8 mouse cellular contexts compared by ENCODE assay signal in genomic region chr3:116712436-116712881, GRCm38 (mm10). TPM values are rescaled to one million over a fixed set of nuclear protein-coding genes. Genes with fewer than 3 reads are reported as not detected.
DNase-seq lines count a peak whose midpoint lies in the region; ATAC-seq and TF ChIP-seq lines count a peak whose summit lies in the region.

Gene Slc35a3, minus strand, starts transcription at chr3:116712831.

- H3K9me3 ChIP-seq in forebrain, embryonic 11.5 days (ENCODE audit: control insufficient read depth, low read length), result no peaks in the 10 kb centered on the region
- no peaks in the 10 kb centered on the region for H3K9me3 ChIP-seq in hindbrain, postnatal 0 days (ENCODE audit: low read length)
- no peaks in the 10 kb centered on the region for H3K9me3 ChIP-seq in limb, embryonic 15.5 days
- H3K9me3 ChIP-seq in stomach, embryonic 14.5 days (ENCODE audit: control insufficient read depth, low read depth, low read length), result no peaks in the 10 kb centered on the region

- no peaks in the 10 kb centered on the region; the same call in 1 of the 2 replicates for H3K27me3 ChIP-seq in forebrain, embryonic 11.5 days (ENCODE audit: control insufficient read depth, insufficient read depth, low read length)
- no peaks in the 10 kb centered on the region for H3K27me3 ChIP-seq in hindbrain, postnatal 0 days (ENCODE audit: insufficient read depth, low read length)
- H3K27me3 ChIP-seq in limb, embryonic 15.5 days, result no peaks in the 10 kb centered on the region
- H3K27me3 ChIP-seq in stomach, embryonic 14.5 days (ENCODE audit: control insufficient read depth, insufficient read depth, low read length), result no peaks in the 10 kb centered on the region

- no peak for TF ChIP-seq CTCF in hindbrain, postnatal 0 days (IDR thresholded peaks at IDR 0.05; ENCODE audit: low read depth)

- 3% methylated on average over 8 of the region's 8 CpGs for WGBS in forebrain, embryonic 11.5 days
- WGBS in hindbrain, postnatal 0 days, result 3% methylated on average over 8 of the region's 8 CpGs
- 2% methylated on average over 8 of the region's 8 CpGs for WGBS in limb, embryonic 15.5 days
- 2% methylated on average over 8 of the region's 8 CpGs for WGBS in stomach, embryonic 14.5 days

- no peaks in the 10 kb centered on the region for H3K36me3 ChIP-seq in forebrain, embryonic 11.5 days (ENCODE audit: control insufficient read depth, insufficient read depth, low read length)
- H3K36me3 ChIP-seq in hindbrain, postnatal 0 days (ENCODE audit: insufficient read depth, low read length), result no peaks in the 10 kb centered on the region
- H3K36me3 ChIP-seq in limb, embryonic 15.5 days, result no peaks in the 10 kb centered on the region
- H3K36me3 ChIP-seq in stomach, embryonic 14.5 days (ENCODE audit: control insufficient read depth, insufficient read depth, low read length), result no peaks in the 10 kb centered on the region

- peaks cover 5% of the 10 kb centered on the region; the same call in 1 of the 2 replicates for H3K4me1 ChIP-seq in forebrain, embryonic 11.5 days (replicated peaks; ENCODE audit: control insufficient read depth, insufficient read depth, low read length)
- H3K4me1 ChIP-seq in hindbrain, postnatal 0 days (ENCODE audit: insufficient read depth, low read length), result 0 out of 2 replicates have a peak, but pooled peaks cover 8% of the 10 kb centered on the region
- peaks cover 13% of the 10 kb centered on the region for H3K4me1 ChIP-seq in limb, embryonic 15.5 days
- H3K4me1 ChIP-seq in stomach, embryonic 14.5 days (ENCODE audit: control insufficient read depth, insufficient read depth, low read length), result peaks cover 10% of the 10 kb centered on the region

- no peak for DNase-seq in layer of hippocampus, adult 18-20 months (ENCODE audit: low spot score in 2 of 2)
- no peak for DNase-seq in layer of hippocampus, adult 11-12 months (ENCODE audit: low spot score)
- no peak for DNase-seq in forebrain, embryonic 11.5 days (ENCODE audit: low spot score)
- no peak for DNase-seq in hindbrain, postnatal 0 days (ENCODE audit: low spot score)
- DNase-seq in spleen, postnatal 36 days (ENCODE audit: low spot score in 2 of 2), result no peak

- peak within 1 kb of the TSS; percentile 84 for H3K4me2 ChIP-seq in forebrain, embryonic 11.5 days (ENCODE audit: low read depth, low read length, severe bottlenecking)
- peak within 1 kb of the TSS; percentile 62 for H3K4me2 ChIP-seq in hindbrain, postnatal 0 days (ENCODE audit: low read depth, low read length)
- peak within 1 kb of the TSS; percentile 79 for H3K4me2 ChIP-seq in limb, embryonic 15.5 days
- H3K4me2 ChIP-seq in stomach, embryonic 14.5 days (replicated peaks; ENCODE audit: low read depth, low read length), result peak within 1 kb of the TSS; percentile 75

- peak; percentile 12 for ATAC-seq in activated CD4-positive, CD25-positive, alpha-beta regulatory T cell, adult 4 months
- 0 out of 2 replicates have a peak, but pooled peaks have one; percentile 1 for ATAC-seq in forebrain, embryonic 11.5 days (replicated peaks; ENCODE audit: low FRiP score)
- ATAC-seq in hindbrain, postnatal 0 days, result no peak; the same call in 1 of the 2 replicates
- no peak for ATAC-seq in limb, embryonic 15.5 days (ENCODE audit: insufficient number of reproducible peaks, low FRiP score, low TSS enrichment, low read depth)
- no peak for ATAC-seq in stomach, embryonic 14.5 days (ENCODE audit: insufficient number of reproducible peaks, insufficient read depth, low FRiP score, low read depth)

- H3K4me3 ChIP-seq in forebrain, embryonic 11.5 days (ENCODE audit: low read depth, low read length), result peak within 1 kb of the TSS; percentile 91
- peak within 1 kb of the TSS; percentile 94 for H3K4me3 ChIP-seq in hindbrain, postnatal 0 days (ENCODE audit: low read length)
- peak within 1 kb of the TSS; percentile 98 for H3K4me3 ChIP-seq in limb, embryonic 15.5 days
- peak within 1 kb of the TSS; percentile 93 for H3K4me3 ChIP-seq in stomach, embryonic 14.5 days (ENCODE audit: low read depth, low read length)

- H3K27ac ChIP-seq in forebrain, embryonic 11.5 days (ENCODE audit: low read depth, low read length), result 0 out of 2 replicates have a peak within 1 kb of the TSS, but pooled peaks have one; percentile 6
- H3K27ac ChIP-seq in hindbrain, postnatal 0 days, result peak within 1 kb of the TSS; percentile 86
- H3K27ac ChIP-seq in limb, embryonic 15.5 days, result peak within 1 kb of the TSS; percentile 93
- H3K27ac ChIP-seq in stomach, embryonic 14.5 days (ENCODE audit: low read length), result peak within 1 kb of the TSS; percentile 80

- peak within 1 kb of the TSS; percentile 94 for H3K9ac ChIP-seq in forebrain, embryonic 11.5 days (ENCODE audit: low read length)
- H3K9ac ChIP-seq in hindbrain, postnatal 0 days (replicated peaks; ENCODE audit: low read length), result peak within 1 kb of the TSS; percentile 95
- H3K9ac ChIP-seq in limb, embryonic 15.5 days, result peak within 1 kb of the TSS; percentile 95
- H3K9ac ChIP-seq in stomach, embryonic 14.5 days (replicated peaks; ENCODE audit: low read depth, low read length), result peak within 1 kb of the TSS; percentile 94

RNA-seq across cellular contexts. Expression of gene Slc35a3, which starts in this region (rescaled TPM):
- 10 to 100 TPM; 16.5 to 18.1 TPM for total RNA-seq in layer of hippocampus, adult 18-20 months (2021)
- 1 to 10 TPM; 5.4 to 7.7 TPM for polyA plus RNA-seq in activated CD4-positive, CD25-positive, alpha-beta regulatory T cell, adult 4 months (2017; shearing (Covaris generic))
- 8.4 and 11.2 TPM in 2 replicates for polyA plus RNA-seq in forebrain, embryonic 11.5 days (2014; fragmentation: Nextera tagmentation; extraction: Ambion mirVana)
- 15.9 and 20.7 TPM in 2 replicates for total RNA-seq in hindbrain, postnatal 0 days (2014; rRNA removed)
- 7.0 and 8.0 TPM in 2 replicates for polyA plus RNA-seq in hindbrain, postnatal 0 days (2015; fragmentation: Nextera tagmentation; extraction: Ambion mirVana)
- 11.4 and 12.5 TPM in 2 replicates for polyA plus RNA-seq in limb, embryonic 15.5 days (2015; fragmentation: Nextera tagmentation; extraction: Ambion mirVana)
- 22.4 and 26.7 TPM in 2 replicates for polyA plus RNA-seq in stomach, embryonic 14.5 days (2014; fragmentation: Nextera tagmentation; extraction: Ambion mirVana)

Comparison
In these comparisons a context has a peak if more than half of its experiments do, and no peak if none do; other contexts are left out.
1. ATAC-seq: peak in activated CD4-positive, CD25-positive, alpha-beta regulatory T cell, adult 4 months (single experiment) and forebrain, embryonic 11.5 days (single experiment); none in hindbrain, postnatal 0 days (single experiment), limb, embryonic 15.5 days (single experiment) and stomach, embryonic 14.5 days (single experiment).
2. H3K27ac ChIP-seq: peak in every context shown above with its lines; median percentile 93 in limb, embryonic 15.5 days; 86 in hindbrain, postnatal 0 days; 80 in stomach, embryonic 14.5 days; 6 in forebrain, embryonic 11.5 days.
3. Peak in every context shown above with its lines, with median percentiles within 50 percentile points of each other: H3K4me2 ChIP-seq, H3K4me3 ChIP-seq and H3K9ac ChIP-seq.